Mouse (Mus musculus) cerebellum, adult 9-11 months (tissue): ENCODE measurements around the gene Thrap3.
"Not testable (repeated sequence)": the region's sequence is repeated elsewhere in the genome, so short reads cannot be mapped to it uniquely, and the experiment has no call there.

Experiments used
- DNase-seq: peaks from one replicate; pipeline ENCODE4 v3.0.0; 2022

The Thrap3 gene

DNA sequence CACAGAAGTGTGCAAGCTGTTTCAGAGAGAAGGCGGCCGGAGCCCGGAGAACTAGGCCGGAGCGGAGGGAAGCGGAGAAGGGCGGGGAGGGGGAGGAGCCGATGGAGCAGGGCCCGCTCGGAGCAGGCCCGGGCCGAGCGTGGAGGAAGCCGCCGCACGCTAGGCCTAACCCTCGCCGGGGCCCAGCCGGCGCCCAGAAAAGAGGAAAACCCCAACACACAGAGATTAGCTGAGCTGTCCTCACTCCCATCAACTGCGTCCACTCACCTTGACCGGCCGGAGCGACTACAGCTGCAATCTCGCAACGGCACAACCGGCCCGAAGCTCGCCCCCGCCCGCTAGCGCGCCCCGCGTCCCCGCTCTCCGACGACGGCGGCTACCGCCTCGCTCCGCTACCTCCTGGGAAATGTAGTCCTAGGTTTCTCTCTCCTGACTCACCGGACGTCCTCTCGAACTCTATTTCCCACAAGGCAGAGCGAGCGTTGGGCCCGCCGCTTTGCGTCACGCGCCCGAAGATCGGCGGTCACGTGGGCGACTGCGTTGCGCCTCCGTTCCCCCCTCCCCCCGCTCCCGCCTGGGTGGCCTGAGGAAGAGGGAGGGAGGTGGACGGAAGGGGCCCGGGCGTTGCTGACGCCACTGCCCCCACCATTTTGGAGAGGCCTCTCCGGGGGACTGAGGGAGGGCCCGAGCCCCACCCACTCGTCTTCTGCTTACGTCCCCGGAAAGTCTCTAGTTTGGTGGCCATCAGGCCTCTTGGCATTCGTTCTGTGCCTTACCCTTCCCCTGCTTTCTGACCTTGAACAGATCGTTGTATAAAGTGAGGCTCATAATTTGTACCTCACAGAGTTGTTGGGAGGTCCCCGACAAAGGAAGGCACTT lies at the start of gene Thrap3:
Thrap3 (minus strand) TSS at position 458 of the 879 bp plus-strand sequence.
- peak; percentile 99 for DNase-seq

DNA sequence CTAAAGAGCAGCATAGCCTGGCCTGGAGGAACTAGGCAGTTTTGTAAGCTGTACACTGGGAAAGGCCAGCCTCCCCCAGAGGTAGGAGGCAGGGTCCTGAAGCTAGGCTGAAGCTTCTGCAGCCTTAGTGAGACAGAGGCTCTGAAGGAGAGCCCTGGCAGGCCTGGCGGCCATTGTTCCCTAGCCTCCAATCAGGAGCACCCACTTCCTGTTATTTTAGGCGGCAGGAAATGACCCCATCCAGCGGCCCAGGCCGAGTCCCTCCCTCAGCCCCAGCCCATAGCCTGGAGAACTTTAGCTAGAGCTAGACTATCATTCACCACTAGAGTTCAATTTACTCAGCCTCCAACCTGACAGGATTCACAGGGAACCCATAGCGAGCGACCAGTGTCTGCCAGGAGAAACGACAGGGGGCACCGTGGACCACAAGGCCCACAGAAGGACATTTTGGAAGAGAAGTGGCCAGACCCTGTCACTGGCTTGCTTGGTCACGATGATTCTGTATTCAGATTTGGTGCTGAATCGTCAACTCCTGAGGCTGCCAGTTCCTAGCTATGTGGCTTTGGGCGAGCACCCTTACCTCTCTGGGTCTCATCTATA lies 49.2 kb upstream of the Thrap3 start:
- no peak for DNase-seq

DNA sequence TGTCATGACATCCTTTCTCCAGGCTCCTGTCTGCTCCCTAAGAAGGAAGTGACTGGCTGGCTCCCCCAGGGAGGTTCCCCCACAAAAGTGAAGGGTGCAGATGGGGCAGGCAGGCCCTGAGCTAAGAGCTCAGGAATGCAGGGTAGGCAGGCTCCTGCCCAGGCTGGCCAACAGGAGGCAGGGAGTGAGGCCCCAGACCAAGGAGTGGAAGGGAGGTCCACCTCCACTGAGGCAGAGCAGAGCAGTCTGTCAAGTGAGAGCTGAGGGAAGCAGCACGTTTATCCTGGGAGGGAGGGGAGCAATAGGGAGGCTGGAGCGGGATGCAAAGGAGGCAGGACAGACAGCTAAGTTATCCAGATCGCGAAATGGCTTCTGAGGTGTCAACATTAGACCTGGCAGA lies 48.1 kb upstream of the Thrap3 start:
- DNase-seq, result no peak

DNA sequence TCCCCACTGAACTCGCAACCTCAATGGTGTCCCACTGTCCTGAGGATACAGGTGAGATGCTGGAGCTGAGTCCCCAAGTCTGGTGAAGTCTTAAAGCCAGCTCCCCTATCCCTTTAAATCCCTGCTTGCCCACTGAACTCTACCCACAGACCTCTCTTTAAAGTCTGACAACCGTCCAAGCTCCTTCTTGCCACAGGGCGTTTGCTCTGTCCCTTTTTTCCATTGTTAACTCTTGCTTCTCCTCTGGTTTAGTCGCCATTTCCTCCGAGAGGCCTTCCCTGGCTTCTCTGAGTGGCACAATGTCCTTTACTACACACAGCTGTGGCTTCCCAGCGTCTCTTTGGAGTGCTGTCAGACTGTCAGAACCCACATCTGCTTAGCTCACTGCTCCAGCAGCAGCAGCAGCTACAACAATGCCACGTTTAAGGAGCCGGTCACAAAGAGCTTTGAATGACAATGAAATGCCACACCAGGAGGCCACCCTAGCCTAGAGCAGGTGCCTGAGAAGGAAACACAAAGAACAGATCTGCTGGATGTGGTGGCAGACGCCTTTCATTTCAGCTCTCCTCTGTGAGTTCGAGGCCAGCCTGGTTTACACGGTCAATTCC lies 45.8 kb upstream of the Thrap3 start:
- peak; percentile 39 for DNase-seq

DNA sequence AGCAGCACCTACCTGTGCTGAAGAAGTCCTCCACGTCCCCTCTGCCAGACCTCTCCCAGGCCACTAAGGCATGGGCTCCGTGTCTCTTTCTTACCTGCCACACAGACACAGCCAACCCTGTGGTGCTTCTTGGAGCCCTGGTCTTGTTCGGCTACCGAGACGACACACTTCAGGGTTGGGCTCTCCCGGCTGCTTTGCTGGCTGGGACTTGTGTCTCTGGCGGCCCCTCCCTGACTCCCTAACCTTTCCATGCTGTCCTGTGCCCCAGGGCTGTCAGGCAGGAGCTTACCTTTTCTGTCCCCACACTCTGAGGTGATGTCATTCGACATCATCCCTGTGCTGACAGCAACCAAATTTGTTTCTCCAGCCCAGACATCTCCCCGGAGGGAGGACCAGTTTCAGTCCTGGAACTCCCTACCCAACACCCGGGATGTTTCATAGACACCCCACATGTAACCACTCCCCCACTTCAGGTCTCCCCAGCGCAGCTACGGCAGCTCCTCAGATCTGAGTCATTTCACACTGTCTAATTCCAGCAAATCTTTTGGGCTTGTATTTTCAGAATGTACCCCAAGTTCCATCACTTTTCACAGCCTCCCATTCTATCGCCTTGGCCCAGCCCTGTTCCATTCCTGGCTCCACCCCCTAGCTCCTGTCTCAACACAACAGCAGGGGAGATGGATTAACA lies 43.8 kb upstream of the Thrap3 start:
- DNase-seq, result peak; percentile 33

DNA sequence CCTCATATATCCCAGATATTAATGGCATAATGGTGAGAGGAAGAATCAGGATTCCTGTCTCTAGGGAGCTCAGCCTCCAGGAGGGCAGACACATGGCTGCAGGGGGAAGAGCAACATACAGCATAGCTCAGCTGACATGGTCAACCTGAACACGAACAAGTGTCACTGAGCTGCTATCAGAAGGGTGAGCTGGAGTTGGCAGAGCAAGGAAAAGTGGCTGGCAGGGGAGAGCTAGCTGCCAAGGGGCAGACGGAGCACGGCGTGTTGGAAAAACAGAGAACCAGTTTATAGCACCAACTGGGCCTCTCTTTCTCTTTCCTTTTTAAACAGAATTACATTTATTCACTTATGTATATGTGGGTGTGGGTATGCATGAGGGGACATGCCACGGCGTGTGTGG lies 40.0 kb upstream of the Thrap3 start:
- peak; percentile 78 for DNase-seq

DNA sequence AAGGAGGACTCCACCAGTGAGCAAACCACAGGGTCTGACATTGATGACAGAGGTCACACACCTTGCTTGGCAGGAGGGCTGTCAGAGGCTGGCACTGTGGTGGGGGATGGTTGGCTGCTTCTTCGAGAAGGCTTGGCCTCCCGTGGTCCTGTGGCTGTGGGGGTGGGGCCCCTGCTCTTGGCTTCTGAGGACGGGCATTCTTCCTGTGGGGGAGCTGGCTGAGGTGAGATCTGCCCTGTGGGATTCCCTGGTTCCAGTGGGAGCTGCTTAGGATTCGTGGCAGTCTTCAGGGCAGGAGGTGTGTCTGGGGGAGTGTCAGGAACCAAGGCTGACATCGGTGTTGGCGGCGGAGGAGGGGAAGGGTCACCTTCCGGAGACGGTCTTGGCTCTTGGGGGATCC lies 39.4 kb upstream of the Thrap3 start:
- peak; percentile 72 for DNase-seq

DNA sequence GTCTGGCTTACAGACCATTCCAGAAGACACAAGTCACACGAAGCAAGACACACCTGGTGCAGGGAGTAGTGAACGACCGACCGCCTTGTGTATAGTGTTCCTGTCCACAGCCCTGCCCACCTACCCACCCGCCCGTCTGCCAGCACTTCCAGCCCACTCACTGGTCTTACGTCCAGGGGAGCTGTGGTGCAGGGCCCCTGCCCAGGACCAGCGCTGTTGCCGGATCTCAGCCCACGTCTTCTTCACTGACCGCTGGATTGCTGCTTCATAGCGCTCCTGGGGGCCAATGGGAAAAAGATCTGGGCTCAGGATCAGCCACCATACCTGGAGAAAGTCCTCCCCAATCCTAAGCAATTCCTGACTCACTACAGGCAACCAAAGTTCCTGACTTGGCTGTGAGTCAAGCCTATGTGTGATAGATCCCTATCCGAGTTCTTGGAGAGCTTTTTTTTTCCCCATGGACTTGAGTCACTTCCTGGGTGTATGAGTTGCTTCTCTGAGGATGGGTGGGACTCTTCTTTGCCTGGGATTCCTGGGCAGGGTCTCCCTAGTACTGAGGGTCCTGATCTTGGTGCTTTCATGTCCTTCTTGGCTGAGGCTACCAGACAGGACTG lies 37.4 kb upstream of the Thrap3 start:
- peak; percentile 27 for DNase-seq

DNA sequence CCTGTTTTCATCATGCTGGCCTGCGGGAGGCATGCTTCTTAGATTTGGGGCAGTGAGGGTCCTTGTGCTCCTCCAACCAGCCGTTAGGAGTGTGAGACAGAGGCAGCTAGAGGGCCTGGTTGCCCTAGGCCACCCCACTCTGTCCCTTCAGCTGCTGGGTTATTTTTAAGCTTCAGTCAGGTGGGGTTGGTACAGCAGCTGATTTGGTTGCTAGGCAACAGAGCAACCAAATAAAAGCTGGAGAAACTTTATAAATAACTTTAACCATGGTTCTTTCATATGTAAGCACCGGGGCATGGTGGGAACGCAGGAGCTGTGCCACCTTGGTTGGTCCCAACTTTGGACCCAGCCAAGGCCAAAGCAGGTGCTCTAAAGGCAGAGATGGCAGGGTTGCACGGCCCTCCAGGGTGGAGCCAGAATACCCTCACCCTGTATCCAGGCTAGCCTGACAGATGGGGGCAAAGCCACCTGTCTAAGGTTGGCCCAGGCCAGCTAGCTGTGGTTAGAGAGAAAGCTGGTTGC lies 35.2 kb upstream of the Thrap3 start:
- DNase-seq, result peak; percentile 30

DNA sequence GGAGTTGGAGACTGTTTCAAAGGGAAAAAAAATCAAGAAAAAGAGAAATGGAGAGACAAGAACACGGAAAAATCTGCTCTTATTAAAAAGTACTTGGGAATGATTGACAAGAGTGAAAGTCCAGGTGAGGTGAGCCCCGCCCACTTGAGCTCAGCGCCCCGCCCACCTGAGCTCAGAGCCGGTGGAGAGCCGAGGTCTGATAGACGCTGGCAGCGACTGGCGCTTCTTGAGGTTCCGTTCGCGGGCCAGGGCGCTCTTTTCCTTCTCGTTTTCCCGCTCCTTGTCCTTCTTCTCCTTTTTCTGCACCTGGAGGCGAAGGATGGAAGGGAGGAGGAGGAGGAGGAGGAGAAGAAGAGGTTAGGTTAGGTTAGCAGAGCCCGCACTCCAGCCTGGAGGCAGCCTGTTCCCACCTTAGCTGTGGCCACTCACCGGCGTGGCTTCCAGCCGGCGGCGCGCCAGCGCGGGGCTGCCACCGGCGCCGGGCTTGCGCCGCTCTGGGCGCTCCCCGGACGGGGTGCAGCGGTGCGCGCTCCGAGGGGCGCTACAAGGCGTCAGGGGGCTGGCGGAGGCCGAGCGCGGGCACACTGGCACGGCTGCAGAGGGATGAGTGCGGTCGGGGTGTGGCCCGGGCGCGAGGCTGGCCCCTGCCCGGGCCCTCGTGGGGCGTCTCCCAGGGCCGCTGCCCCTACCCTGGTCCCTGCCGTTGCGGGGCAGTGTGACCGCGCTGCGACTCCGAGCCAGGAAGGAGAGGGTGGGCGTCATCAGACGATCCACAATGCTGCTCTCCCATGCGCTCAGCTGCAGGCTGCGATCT lies 34.1 kb upstream of the Thrap3 start:
- DNase-seq, result peak; percentile 29

DNA sequence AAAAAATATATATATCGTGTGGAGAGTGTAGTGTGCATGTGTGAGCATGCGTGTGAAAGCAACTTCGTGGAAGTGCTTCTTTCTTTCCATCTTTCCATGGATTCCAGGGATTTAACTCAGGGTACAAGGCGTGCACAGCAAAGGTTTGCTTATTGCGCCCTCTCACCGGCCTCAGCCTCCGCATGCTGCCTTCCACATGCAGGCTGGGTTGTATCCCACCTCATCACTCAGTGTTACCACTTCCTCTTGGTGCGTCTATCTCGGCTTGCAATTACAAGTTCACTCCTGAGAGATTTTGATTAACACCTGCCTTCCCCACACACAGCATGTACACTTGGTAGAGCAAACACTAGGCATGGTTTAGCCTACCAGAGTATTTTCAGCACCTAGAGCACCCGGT lies 32.6 kb upstream of the Thrap3 start:
- DNase-seq, result no peak

DNA sequence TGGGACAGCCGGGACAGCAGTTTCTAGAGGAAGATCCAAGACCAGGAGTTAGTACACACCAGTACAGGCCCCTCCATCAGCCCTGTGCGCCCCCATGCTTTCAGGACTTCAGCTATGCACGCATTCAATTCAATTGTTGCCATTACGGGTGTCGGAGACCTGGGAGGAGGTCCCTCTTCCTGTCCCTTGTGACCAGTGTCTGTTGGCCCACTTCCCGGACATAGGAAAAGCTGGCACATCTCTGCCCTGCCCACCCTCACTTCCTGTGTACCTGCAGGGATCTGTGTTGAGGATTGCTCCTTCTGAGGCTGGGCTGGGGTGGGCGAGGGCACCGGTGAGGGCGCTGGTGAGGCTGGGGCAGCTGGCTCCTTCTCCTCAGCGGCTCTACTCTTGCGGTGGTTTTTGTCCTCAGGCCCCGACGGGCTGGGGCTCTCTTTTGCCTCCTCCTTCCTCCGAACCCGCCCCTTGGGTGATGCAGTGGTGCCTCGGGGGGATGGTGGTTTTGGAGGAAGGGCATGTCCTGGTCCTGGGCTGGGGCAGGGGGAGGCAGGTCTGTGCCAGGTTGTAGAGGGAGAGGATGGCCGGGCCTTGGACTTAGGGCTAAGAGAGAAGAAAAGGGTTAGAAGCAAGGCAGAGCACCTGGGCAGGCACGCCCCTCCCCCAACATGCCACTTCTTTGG lies 32.1 kb upstream of the Thrap3 start:
- peak; percentile 35 for DNase-seq

DNA sequence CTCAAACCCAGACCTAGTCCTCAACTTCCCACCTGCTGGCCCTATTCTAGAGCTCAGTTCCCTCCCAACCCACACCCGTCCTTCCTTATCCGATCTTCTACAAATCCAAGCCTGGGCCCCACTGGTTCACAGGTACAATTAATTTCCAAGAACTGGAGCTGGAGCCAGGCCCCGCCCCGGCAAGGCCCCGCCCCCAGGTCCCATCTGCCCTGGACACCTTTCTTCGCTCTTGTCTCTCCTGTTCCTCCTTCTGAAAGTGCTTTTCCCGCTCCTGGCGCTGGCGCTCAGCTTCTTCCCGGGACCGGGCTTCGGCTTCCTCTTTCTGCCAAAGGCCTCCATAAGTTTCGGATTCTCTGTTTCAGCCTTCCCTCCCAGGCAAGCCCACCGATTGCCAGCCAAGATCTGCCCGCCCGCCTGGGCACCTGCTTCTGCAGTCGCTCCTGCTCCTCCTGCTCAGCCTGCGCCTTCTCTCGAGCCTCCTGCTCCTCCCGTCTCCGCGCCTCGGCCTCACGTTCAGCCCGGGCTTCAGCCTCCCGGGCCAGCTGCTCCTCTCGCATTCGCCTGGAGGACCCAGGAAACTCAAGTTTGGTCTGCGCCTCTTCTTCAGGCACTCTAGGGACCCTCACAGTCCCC lies 31.2 kb upstream of the Thrap3 start:
- peak; percentile 34 for DNase-seq

DNA sequence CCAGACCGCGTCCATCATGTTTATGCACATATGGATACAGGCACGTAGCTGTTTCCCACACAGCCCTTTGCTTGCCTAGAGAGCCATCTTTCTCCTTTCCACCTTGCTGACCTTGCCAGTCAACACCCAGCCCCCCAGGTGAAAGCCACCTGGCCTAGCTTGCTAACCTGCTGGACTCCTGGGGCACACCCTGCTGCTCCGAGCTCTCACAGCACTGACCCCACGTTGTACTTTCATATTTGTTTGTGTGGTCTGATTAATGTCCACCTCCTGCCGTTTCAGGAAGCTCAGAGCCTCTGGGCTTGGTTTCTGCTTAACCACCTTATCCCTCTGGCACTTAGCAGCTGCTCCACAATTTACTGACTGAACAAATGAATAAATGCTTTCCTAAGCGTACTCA lies 27.3 kb upstream of the Thrap3 start:
- DNase-seq, result peak; percentile 43

DNA sequence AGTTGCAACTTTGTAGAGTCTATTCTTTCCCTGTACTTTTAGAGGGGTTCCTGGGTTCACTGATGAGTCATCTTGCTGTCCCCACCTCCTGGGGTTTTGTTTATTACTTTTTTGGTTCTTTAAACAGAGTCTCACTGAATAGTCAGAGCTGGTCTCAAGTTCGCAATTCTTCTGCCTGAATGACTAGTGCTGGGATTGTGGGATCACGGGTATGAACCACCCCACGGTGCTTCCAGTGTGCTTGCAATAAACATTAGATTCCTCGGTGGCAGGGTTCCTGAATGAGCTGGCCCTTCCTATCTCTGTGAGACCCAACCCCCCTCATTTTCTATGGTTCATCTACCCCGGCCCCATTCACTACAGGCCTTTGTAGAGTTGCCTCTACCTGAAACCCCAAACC lies 25.6 kb upstream of the Thrap3 start:
- peak; percentile 39 for DNase-seq

DNA sequence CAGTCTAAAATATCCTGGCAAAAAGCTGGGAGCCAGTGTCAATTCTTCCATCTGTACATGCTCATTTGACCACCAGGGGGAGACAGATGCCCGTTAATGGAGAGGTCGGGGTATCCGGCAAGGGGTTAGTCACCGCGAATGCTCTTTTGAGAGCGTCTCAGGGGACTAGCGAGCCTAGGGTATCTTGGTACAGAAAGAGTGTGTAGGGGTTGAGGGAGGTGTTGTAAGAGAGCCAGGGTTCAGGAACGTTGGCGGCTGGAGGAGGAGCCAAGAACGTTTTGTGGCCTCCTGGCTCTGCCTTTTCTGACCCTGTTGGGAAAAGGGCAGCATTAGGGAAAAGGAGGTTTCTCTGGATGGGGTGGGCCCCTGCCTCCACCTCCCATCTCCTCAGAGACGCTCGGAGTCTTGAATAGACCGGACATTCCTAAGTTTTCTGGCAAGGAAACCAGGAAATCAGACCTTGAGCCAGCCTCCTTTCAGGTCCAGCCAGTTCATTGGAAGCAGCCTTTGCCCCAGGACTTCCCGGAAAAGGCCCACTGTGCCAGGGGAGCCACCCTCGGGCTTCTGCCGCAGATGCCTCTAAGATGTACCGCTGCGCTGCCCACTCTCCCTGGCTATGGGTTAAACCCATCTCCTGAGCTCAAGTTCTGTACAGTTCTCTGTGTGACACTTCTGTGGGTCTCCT lies 24.7 kb upstream of the Thrap3 start:
- peak; percentile 89 for DNase-seq

DNA sequence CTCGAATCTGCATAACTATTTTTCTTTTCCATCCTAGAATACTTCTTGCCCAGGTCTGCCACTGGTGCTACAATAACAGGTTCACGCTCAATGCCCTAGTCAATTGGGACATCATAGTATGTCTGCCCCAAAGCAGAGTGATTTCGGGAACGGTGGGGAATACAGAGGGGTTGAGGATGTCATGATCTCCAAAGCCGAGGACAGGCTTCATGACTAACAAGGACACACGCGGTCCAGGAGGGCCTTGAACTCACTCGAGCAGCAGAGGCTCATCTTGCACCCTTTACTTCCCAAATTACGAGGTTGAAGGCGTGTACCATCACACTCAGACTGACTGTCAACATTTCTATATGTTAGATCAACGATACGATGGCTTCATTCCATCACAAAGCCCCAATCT lies 24.1 kb upstream of the Thrap3 start:
- no peak for DNase-seq

DNA sequence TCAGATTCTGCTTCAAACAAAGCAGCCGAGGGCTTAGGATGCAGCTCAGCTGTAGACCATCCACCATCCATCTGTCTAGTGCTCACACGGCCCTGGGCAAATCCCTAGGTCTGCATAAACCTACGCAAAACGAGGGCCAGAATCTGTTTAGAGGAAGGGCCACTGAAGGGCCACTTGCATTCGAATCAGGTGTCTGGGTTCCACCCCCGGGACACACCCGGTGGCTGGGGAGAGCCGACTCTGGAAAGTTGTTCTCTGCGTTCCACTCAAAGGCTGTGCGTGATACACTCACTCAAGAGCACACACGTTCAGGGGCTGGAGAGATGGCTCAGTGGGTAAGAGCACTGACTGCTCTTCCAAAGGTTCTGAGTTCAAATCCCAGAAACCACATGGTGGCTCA lies 20.1 kb upstream of the Thrap3 start:
- DNase-seq, result no peak

DNA sequence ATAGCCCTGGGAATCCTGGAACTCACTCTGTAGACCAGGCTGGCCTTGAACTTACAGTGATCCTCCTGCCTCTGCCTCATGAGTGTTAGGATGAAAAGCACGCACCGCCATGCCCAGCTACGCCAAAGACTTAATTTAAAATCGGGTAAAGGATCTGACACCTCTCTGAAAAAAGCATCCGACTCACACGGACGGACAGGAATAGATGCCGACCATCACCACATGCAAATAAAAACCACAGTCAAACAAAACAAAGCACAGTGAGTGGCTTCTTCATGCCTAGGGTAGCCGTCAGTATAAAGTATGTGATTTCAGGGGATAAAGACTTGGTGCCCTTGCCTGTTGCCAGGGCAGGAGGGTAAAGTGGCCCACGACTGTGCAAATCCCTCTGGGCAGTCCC lies 17.5 kb upstream of the Thrap3 start:
- no peak for DNase-seq

DNA sequence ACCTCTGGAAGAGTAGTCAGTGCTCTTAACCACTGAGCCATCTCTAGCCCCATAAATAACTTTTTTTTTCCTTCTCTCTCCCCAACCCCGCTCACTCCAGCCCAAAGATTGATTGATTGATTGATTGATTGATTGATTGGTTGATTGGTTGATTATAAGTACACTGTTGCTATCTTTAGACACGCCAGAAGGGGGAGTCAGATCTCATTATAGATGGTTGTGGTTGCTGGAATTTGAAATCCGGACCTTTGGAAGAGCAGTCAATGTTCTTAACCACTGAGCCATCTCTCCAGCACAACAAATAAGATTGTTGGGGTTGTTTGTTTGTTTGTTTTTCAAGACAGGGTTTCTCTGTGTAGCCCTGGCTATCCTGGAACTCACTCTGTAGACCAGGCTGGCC lies 17.0 kb upstream of the Thrap3 start:
- DNase-seq, result not testable (repeated sequence)
